ENCODE assay signal across 8 mouse cellular contexts in genomic region chr10:130228246-130228645, GRCm38 (mm10). TPM values are rescaled to one million over a fixed set of nuclear protein-coding genes. Genes with fewer than 3 reads are reported as not detected.
DNase-seq lines count a peak whose midpoint lies in the region; ATAC-seq and TF ChIP-seq lines count a peak whose summit lies in the region.
"Had no signal": no experiment of that assay in that cellular context is flagged by ENCODE, and none has a peak within 500 bp of the region (broad histone marks: within the 10 kb centered on the region; RNA-seq: fewer than 3 reads in every experiment).

No protein-coding gene starts in this region.

- peak; percentile 85 for TF ChIP-seq CTCF in kidney, postnatal 0 days (IDR thresholded peaks at IDR 0.05; ENCODE audit: low read depth)

- no peaks in the 10 kb centered on the region for H3K4me1 ChIP-seq in kidney, postnatal 0 days (replicated peaks; ENCODE audit: insufficient read depth, low read length)
- H3K4me1 ChIP-seq in liver, embryonic 12.5 days: no peaks in the 10 kb centered on the region
- H3K4me1 ChIP-seq: limb, embryonic 15.5 days had no signal

- no peak overlapping the region for H3K4me3 ChIP-seq in kidney, postnatal 0 days (replicated peaks; ENCODE audit: low read depth, low read length)
- H3K4me3 ChIP-seq in liver, embryonic 12.5 days: no peak overlapping the region
- H3K4me3 ChIP-seq: limb, embryonic 15.5 days had no signal

- H3K36me3 ChIP-seq in kidney, postnatal 0 days (ENCODE audit: insufficient read depth, low read length): no peaks in the 10 kb centered on the region
- no peaks in the 10 kb centered on the region for H3K36me3 ChIP-seq in liver, embryonic 12.5 days
- H3K36me3 ChIP-seq: limb, embryonic 15.5 days had no signal

- DNase-seq in CD8-positive naive resting alpha-beta T cell, adult 2 months (ENCODE audit: low read depth in 2 of 2, low spot score in 2 of 2): peak; percentile 4 to 28
- peak; percentile 82 for DNase-seq in NIH3T3 (ENCODE audit: low read depth)
- DNase-seq in cerebellum, adult 9-10 months: peak; percentile 42
- peak; percentile 73 for DNase-seq in kidney, postnatal 0 days (ENCODE audit: low spot score)

- ATAC-seq in frontal cortex, adult (ENCODE audit: low TSS enrichment): peak; percentile 95
- ATAC-seq in kidney, postnatal 0 days (replicated peaks; ENCODE audit: low FRiP score, low read depth): peak; percentile 68
- ATAC-seq in liver, embryonic 12.5 days: peak; percentile 40; the same call in 1 of the 2 replicates
- peak; percentile 84 for ATAC-seq in neutrophil, adult 5-6 weeks (ENCODE audit: extremely low read depth, insufficient number of reproducible peaks, low FRiP score, poor library complexity, severe bottlenecking)

- H3K9me3 ChIP-seq in kidney, postnatal 0 days (replicated peaks; ENCODE audit: low read length): no peaks in the 10 kb centered on the region
- no peaks in the 10 kb centered on the region for H3K9me3 ChIP-seq in liver, embryonic 12.5 days (replicated peaks)
- H3K9me3 ChIP-seq: limb, embryonic 15.5 days had no signal

- no peak overlapping the region for H3K27ac ChIP-seq in kidney, postnatal 0 days
- H3K27ac ChIP-seq in liver, embryonic 12.5 days: no peak overlapping the region
- H3K27ac ChIP-seq: limb, embryonic 15.5 days had no signal

- H3K4me2 ChIP-seq in kidney, postnatal 0 days (ENCODE audit: low read length): no peak overlapping the region
- H3K4me2 ChIP-seq in liver, embryonic 12.5 days: no peak overlapping the region
- H3K4me2 ChIP-seq: limb, embryonic 15.5 days had no signal

- no peaks in the 10 kb centered on the region for H3K27me3 ChIP-seq in kidney, postnatal 0 days (ENCODE audit: insufficient read depth, low read length)
- no peaks in the 10 kb centered on the region for H3K27me3 ChIP-seq in liver, embryonic 12.5 days (replicated peaks)
- H3K27me3 ChIP-seq: limb, embryonic 15.5 days had no signal

- WGBS in kidney, postnatal 0 days: 0% methylated on average over 1 of the region's 1 CpGs
- WGBS in liver, embryonic 12.5 days (ENCODE audit: insufficient replicate concordance): 4% methylated on average over 1 of the region's 1 CpGs

- no peak overlapping the region for H3K9ac ChIP-seq in kidney, postnatal 0 days (ENCODE audit: low read depth, low read length)
- H3K9ac ChIP-seq in liver, embryonic 12.5 days: no peak overlapping the region
- H3K9ac ChIP-seq: limb, embryonic 15.5 days had no signal

RNA-seq across cellular contexts. Expression of gene Olfr827, which starts 14.0 kb away (rescaled TPM):
- polyA plus RNA-seq in kidney, postnatal 0 days (2015; fragmentation: Nextera tagmentation; extraction: Ambion mirVana): not detected in 2 replicates
- polyA plus RNA-seq in liver, embryonic 12.5 days (2016; fragmentation: Nextera tagmentation; extraction: Ambion mirVana): not detected in 2 replicates
- 0.12 TPM in 1 of 2 replicates, not detected in the other for total RNA-seq in neutrophil, adult 5-6 weeks (2017)
- polyA plus RNA-seq: limb, embryonic 15.5 days had no signal

RNA-seq across cellular contexts. Expression of gene Olfr826, which starts 44.3 kb away (rescaled TPM):
- polyA plus RNA-seq in kidney, postnatal 0 days (2015; fragmentation: Nextera tagmentation; extraction: Ambion mirVana): not detected in 2 replicates
- polyA plus RNA-seq in liver, embryonic 12.5 days (2016; fragmentation: Nextera tagmentation; extraction: Ambion mirVana): not detected in 2 replicates
- total RNA-seq in neutrophil, adult 5-6 weeks (2017): not detected in 2 replicates
- polyA plus RNA-seq: limb, embryonic 15.5 days had no signal

RNA-seq across cellular contexts. Expression of gene Neurod4, which starts 51.8 kb away (rescaled TPM):
- polyA plus RNA-seq in kidney, postnatal 0 days (2015; fragmentation: Nextera tagmentation; extraction: Ambion mirVana): not detected in 2 replicates
- polyA plus RNA-seq in liver, embryonic 12.5 days (2016; fragmentation: Nextera tagmentation; extraction: Ambion mirVana): not detected in 2 replicates
- 0.61 and 1.0 TPM in 2 replicates for total RNA-seq in neutrophil, adult 5-6 weeks (2017)
- polyA plus RNA-seq: limb, embryonic 15.5 days had no signal

Comparison
In these comparisons a context has a peak if more than half of its experiments do, and no peak if none do; other contexts are left out.
1. DNase-seq: peak in every context shown above with its lines; median percentile 82 in NIH3T3; 73 in kidney, postnatal 0 days; 42 in cerebellum, adult 9-10 months; 16 in CD8-positive naive resting alpha-beta T cell, adult 2 months.
2. ATAC-seq: peak in every context shown above with its lines; median percentile 95 in frontal cortex, adult; 84 in neutrophil, adult 5-6 weeks; 68 in kidney, postnatal 0 days; 40 in liver, embryonic 12.5 days.